Mouse (Mus musculus) bone marrow, adult 2 months (tissue): ENCODE results near the gene Col13a1.

ENCODE experiments used
- CTCF ChIP-seq: fragments of 200-500 bp; IDR thresholded peaks from 2 replicates; pipeline ENCODE4 v1.5.1; 2011; ENCODE audit warnings: low read length, control low read depth; ENCODE audit not compliant: control insufficient read depth, insufficient read depth
- POLR2A ChIP-seq: fragments of 200-500 bp; IDR thresholded peaks from 2 replicates; pipeline ENCODE4 v1.6.1; 2011; ENCODE audit warnings: low read depth, mild to moderate bottlenecking, control low read depth, low read length, borderline replicate concordance; ENCODE audit not compliant: control insufficient read depth

GRCm38 (mm10) chr10:62027699-62028098, 48.8 kb upstream of the Col13a1 start:
- TF ChIP-seq CTCF (no peak), POLR2A (no peak)
